Mouse (Mus musculus) neural tube, embryonic 11.5 days (tissue): Measurements from ENCODE around the gene Gm36245. TPM values are rescaled to one million over a fixed set of nuclear protein-coding genes. Genes with fewer than 3 reads are reported as not detected.
"Not testable (repeated sequence)": the region's sequence is repeated elsewhere in the genome, so short reads cannot be mapped to it uniquely, and the experiment has no call there.

Experiments used
- ATAC-seq: fragments of 200-750 bp; cut with Nextera tagmentation; 2 replicates; pipeline ENCODE4 v1.8.0; 2017; ENCODE audit warnings: moderate number of reproducible peaks, mild to moderate bottlenecking, moderate TSS enrichment, moderate library complexity; ENCODE audit not compliant: insufficient read depth, low FRiP score, low TSS enrichment
- DNase-seq: peaks from one replicate; pipeline ENCODE4 v3.0.0-alpha.2; 2015; ENCODE audit warnings: low spot score
- H3K27ac ChIP-seq: fragments of 300-500 bp; sonication (generic); 2 replicates; pipeline ENCODE4 v1.5.1; 2014; ENCODE audit warnings: low read depth, mild to moderate bottlenecking, low read length
- H3K27me3 ChIP-seq: fragments of 300-500 bp; sonication (generic); 2 replicates; pipeline ENCODE4 v1.6.1; 2014; ENCODE audit warnings: mild to moderate bottlenecking, low read length, mixed read lengths; ENCODE audit not compliant: control insufficient read depth, insufficient read depth
- H3K36me3 ChIP-seq: fragments of 300-500 bp; sonication (generic); 2 replicates; pipeline ENCODE4 v1.6.1; 2014; ENCODE audit warnings: mild to moderate bottlenecking, low read length, moderate library complexity, mixed read lengths; ENCODE audit not compliant: control insufficient read depth, insufficient read depth
- H3K4me1 ChIP-seq: fragments of 300-500 bp; sonication (generic); 2 replicates; pipeline ENCODE4 v1.6.1; 2014; ENCODE audit warnings: low read length, mixed read lengths; ENCODE audit not compliant: control insufficient read depth, insufficient read depth
- H3K4me2 ChIP-seq: fragments of 300-500 bp; sonication (generic); 2 replicates; pipeline ENCODE4 v1.6.1; 2014; ENCODE audit warnings: low read depth, mild to moderate bottlenecking, moderate library complexity
- H3K4me3 ChIP-seq: fragments of 300-500 bp; sonication (generic); 2 replicates; pipeline ENCODE4 v1.5.1; 2014; ENCODE audit warnings: low read depth, low read length
- H3K9ac ChIP-seq: fragments of 300-500 bp; sonication (generic); 2 replicates; pipeline ENCODE4 v1.6.1; 2014; ENCODE audit warnings: mild to moderate bottlenecking, low read length
- H3K9me3 ChIP-seq: fragments of 300-500 bp; sonication (generic); 2 replicates; pipeline ENCODE4 v1.6.1; 2016; ENCODE audit warnings: low read length; ENCODE audit not compliant: control insufficient read depth
- WGBS: fragments of 180-500 bp; shearing (Covaris S2); extraction: QIAGEN DNeasy Blood & Tissue Kit; methylation state at CpG from one replicate; pipeline ENCODE4 v1.1.7; 2014; 5-methylcytosine and 5-hydroxymethylcytosine counted together
- polyA plus RNA-seq: library from polyadenylated mRNA; unstranded; fragments of >200 nt; fragmentation: Nextera tagmentation; extraction: Ambion mirVana; gene quantifications from 2 replicates; pipeline ENCODE4 v1.2.1, GENCODE M21; 2014

Gm36245 gene
- polyA plus RNA-seq, 1 experiment from 2014 or later = not detected

DNA sequence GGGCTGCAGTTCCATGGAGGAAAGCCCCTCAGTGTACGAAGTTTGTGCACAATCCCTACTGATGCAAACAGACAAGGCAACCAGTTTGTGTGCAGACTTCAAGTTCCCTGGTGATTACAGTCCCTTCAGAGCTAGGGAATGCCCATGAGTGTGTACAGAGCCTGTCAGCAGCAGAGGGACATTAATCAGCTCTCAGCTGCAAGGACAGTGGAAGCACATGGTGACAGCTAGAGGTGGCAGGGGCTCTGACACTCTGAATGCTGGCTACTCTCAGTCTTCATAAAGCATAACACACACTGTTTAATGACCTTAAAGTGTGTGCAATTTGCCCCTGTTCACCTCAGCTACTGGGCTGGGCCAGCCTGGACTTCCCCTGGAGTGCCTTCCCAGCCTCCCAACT lies 5.5 kb upstream of the Gm36245 start:
- no peak for DNase-seq
- H3K27me3 ChIP-seq = no peaks in the 10 kb centered on the region
- 87% methylated on average over 1 of the region's 1 CpGs for WGBS
- H3K9ac ChIP-seq = no peak overlapping the region
- H3K9me3 ChIP-seq = no peaks in the 10 kb centered on the region
- no peak for ATAC-seq
- H3K27ac ChIP-seq = no peak overlapping the region
- H3K36me3 ChIP-seq = no peaks in the 10 kb centered on the region
- no peak overlapping the region for H3K4me2 ChIP-seq
- H3K4me1 ChIP-seq = no peaks in the 10 kb centered on the region
- no peak overlapping the region for H3K4me3 ChIP-seq

DNA sequence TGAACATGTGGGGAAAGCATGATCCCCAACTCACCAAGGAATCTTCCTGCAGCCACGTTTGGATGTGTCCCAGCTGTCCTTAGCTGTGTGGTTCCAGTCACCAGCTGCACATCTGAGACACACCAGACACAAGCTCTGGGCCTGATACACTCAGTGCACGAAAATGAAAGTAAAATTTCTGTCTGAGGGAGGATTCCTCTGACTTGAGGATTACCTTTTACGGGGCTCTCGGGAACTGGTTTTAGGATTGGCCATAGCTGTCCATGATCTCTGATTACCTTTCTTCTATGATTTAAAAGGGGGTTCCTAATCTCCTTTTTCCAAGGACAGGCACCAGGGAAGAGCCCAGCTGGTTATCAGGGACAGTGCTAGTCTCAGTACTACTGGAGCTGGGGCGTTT lies 3.1 kb upstream of the Gm36245 start, which contains the start of gene Apol10b:
Gene Apol10b (minus strand): TSS at position 165 of the 400 bp plus-strand sequence.
- Histone ChIP-seq H3K9me3 (no peaks in the 10 kb centered on the region), H3K4me3 (no peak within 1 kb of the TSS), H3K36me3 (no peaks in the 10 kb centered on the region), H3K27ac (no peak within 1 kb of the TSS), H3K27me3 (no peaks in the 10 kb centered on the region), H3K4me2 (no peak within 1 kb of the TSS), H3K4me1 (no peaks in the 10 kb centered on the region), H3K9ac (no peak within 1 kb of the TSS)
- 65% methylated on average over 5 of the region's 5 CpGs for WGBS
- no peak for DNase-seq
- no peak for ATAC-seq

DNA sequence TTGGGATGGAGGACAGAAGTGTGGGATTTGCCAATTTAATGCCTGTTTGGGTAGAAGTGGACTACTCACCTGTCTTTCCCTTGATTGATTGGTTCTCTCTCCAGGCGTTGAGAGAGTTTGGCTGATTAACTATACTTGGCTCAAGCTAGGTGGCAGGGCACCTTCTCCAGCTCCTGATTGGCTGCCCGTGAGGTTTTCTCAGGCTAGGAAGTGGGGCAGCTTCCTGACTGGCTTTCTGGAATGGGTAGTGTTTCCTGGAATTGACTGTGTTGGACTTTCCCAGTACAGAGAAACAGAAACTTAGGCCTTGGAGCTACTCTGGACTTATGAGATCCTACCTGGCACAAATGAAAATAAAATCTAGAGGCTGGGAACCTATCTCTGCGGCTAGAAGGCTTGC lies 629 bp upstream of the Gm36245 start:
- Histone ChIP-seq H3K27me3 (no peaks in the 10 kb centered on the region), H3K36me3 (no peaks in the 10 kb centered on the region), H3K27ac (no peak overlapping the region), H3K4me3 (no peak overlapping the region), H3K4me2 (no peak overlapping the region), H3K4me1 (no peaks in the 10 kb centered on the region), H3K9me3 (no peaks in the 10 kb centered on the region), H3K9ac (no peak overlapping the region)
- 68% methylated on average over 3 of the region's 3 CpGs for WGBS
- ATAC-seq (no peak), DNase-seq (no peak)

DNA sequence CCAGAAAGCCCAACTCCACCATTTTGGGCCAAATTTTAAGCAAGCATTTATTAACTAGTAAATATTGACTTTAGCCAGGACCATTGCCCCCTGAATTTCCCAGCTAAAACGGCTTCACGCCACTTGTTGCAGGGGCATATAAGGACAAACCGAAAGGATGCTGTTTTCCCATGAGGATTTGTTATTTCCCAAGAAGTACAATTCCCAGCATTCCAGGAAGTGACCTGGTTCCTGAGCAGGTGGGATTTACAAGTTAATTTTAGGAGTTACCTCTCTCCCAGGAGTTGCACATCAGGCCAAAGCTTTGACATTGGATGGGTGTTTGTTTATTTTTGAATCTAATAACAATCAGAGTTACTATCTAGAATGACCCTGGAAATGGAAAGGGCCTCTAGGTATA lies 7.0 kb downstream of the Gm36245 start:
- no peak for ATAC-seq
- Histone ChIP-seq H3K36me3 (no peaks in the 10 kb centered on the region), H3K4me2 (no peak overlapping the region), H3K9me3 (no peaks in the 10 kb centered on the region), H3K4me3 (no peak overlapping the region), H3K27ac (no peak overlapping the region), H3K4me1 (no peaks in the 10 kb centered on the region), H3K27me3 (no peaks in the 10 kb centered on the region), H3K9ac (no peak overlapping the region)
- WGBS = 94% methylated on average over 3 of the region's 3 CpGs
- no peak for DNase-seq

DNA sequence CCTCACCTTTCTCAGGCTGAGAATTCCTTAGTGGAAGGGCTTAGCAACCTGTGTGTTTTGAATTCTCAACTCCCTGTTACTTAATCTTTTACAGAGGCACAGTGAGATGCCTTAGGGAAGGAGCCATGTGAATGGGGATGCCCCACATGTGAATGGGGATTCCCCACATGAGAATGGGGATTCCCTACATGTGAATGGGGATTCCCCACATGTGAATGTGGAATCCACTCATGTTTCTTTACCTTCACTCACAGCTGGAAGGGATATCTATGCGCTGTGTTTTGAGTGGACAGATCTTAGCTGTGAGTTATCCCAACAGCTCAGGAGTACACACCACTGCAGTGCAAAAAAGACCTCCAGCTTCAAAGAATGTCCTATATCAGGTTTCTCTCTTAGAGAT lies 25.7 kb downstream of the Gm36245 start:
- Histone ChIP-seq H3K4me1 (no peaks in the 10 kb centered on the region), H3K27me3 (no peaks in the 10 kb centered on the region), H3K9ac (no peak overlapping the region), H3K27ac (no peak overlapping the region), H3K9me3 (no peaks in the 10 kb centered on the region), H3K4me2 (no peak overlapping the region), H3K4me3 (no peak overlapping the region), H3K36me3 (no peaks in the 10 kb centered on the region)
- ATAC-seq (no peak), DNase-seq (no peak)
- 93% methylated on average over 1 of the region's 1 CpGs for WGBS

DNA sequence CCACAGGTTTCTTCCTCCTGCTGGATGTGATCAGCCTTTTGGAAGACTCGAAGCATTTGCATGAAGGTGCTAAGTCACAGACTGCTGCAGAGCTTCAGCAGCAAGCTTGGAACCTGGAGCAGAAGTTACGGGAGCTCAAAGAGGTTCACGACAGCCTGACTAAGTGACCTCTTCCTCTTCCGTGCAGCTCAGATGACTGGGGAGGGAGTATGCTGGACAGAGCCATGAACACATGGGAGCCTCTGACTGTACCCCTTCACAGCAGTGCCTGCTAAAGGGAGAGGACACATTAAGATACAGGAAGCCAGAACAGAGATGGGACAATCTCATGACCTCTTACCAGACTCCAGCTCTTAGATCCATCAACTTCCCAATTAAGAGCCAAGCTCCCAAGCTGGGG lies 27.4 kb downstream of the Gm36245 start:
- not testable (repeated sequence) for H3K9me3 ChIP-seq, H3K27me3 ChIP-seq, H3K9ac ChIP-seq, DNase-seq, ATAC-seq, H3K4me3 ChIP-seq, H3K4me2 ChIP-seq, H3K27ac ChIP-seq, H3K36me3 ChIP-seq, H3K4me1 ChIP-seq
- 75% methylated on average over 4 of the region's 4 CpGs for WGBS

DNA sequence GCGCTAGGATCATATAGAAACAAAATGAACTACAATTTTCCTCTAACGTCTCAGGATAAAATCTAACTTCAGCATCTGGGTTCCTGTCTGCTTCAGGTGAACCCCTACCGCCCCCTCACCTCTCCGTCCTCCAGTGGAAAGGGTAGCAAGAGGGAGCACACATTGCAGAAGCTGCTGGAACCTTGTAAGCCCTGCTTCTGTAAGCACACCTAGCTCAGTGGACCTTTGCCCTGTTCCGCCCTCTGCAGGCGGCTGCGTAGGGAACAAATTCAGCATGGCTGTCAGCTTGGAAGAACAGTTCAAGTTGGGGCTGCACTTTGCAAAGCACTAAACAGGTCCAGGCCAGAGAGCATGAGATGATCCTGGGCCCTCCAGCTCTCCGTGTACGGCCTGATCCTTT lies 29.6 kb downstream of the Gm36245 start:
- WGBS = 62% methylated on average over 9 of the region's 9 CpGs
- not testable (repeated sequence) for H3K27me3 ChIP-seq, H3K9me3 ChIP-seq, H3K27ac ChIP-seq, ATAC-seq, DNase-seq, H3K4me2 ChIP-seq, H3K36me3 ChIP-seq, H3K4me3 ChIP-seq, H3K9ac ChIP-seq, H3K4me1 ChIP-seq

DNA sequence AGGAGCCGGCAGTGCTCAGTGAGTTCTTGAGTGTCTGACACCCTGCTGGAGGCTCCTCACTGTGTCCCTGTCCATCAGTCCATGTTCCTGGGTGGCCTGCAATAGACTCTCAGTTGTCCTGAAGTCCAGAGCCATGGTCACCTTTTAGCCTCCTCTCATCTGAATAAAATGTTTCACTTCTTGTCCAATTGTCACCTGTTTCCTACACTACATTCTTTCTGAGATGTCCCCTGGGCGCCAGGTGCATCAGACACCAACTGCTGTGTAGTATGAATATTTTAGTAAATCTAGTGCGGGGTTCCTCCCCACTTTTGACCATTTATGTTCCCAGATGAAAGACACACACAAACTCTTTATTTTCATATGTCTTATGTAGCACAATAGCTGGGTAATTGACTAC lies 30.8 kb downstream of the Gm36245 start:
- not testable (repeated sequence) for H3K9ac ChIP-seq, H3K4me2 ChIP-seq, H3K36me3 ChIP-seq, ATAC-seq, H3K4me3 ChIP-seq, DNase-seq, H3K4me1 ChIP-seq, H3K27me3 ChIP-seq, H3K9me3 ChIP-seq, H3K27ac ChIP-seq
- WGBS = 71% methylated on average over 3 of the region's 3 CpGs

DNA sequence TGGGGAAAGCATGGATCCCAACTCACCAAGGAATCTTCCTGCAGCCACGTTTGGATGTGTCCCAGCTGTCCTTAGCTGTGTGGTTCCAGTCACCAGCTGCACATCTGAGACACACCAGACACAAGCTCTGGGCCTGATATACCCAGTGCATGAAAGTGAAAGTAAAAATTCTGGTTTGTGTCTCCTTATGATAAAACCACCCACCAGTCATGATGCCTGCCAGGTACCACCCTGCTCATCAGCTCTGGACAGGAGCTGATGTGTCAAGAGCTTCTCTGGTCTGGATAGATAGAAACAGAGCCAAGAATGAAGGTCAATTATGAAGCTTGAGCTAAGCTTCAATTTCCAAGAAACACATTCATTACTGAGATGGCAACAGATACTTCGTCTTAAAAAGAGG lies 44.1 kb downstream of the Gm36245 start, which contains the start of gene Apol11b:
Gene Apol11b (minus strand): TSS at position 111 of the 400 bp plus-strand sequence.
- WGBS = 76% methylated on average over 2 of the region's 2 CpGs
- ATAC-seq, H3K27ac ChIP-seq, H3K9ac ChIP-seq, H3K9me3 ChIP-seq, H3K4me3 ChIP-seq, H3K4me1 ChIP-seq, H3K36me3 ChIP-seq, H3K27me3 ChIP-seq, H3K4me2 ChIP-seq, DNase-seq: not testable (repeated sequence)
